Mouse (Mus musculus) lung, embryonic 16.5 days (tissue): Measurements from ENCODE around the gene Rabgef1. TPM values are rescaled to one million over a fixed set of nuclear protein-coding genes. Genes with fewer than 3 reads are reported as not detected.

Source experiments
- ATAC-seq: fragments of 200-750 bp; cut with Nextera tagmentation; 2 replicates; pipeline ENCODE4 v1.8.0; 2017; ENCODE audit warnings: low read depth, mild to moderate bottlenecking, moderate library complexity
- H3K27ac ChIP-seq: fragments of 300-500 bp; sonication (generic); 2 replicates; pipeline ENCODE4 v1.5.1; 2014; ENCODE audit warnings: mild to moderate bottlenecking, control low read depth, low read length
- H3K27me3 ChIP-seq: fragments of 300-500 bp; sonication (generic); 2 replicates; pipeline ENCODE4 v1.6.1; 2014; ENCODE audit warnings: low read depth, low read length, mixed read lengths; ENCODE audit not compliant: control insufficient read depth, insufficient read depth
- H3K36me3 ChIP-seq: fragments of 300-500 bp; sonication (generic); 2 replicates; pipeline ENCODE4 v1.6.1; 2014; ENCODE audit warnings: low read length; ENCODE audit not compliant: control insufficient read depth, insufficient read depth
- H3K4me1 ChIP-seq: fragments of 300-500 bp; sonication (generic); replicated peaks from 2 replicates; pipeline ENCODE4 v1.6.1; 2014; ENCODE audit warnings: low read length, mixed read lengths; ENCODE audit not compliant: control insufficient read depth, insufficient read depth
- H3K4me2 ChIP-seq: fragments of 300-500 bp; sonication (generic); 2 replicates; pipeline ENCODE4 v1.6.1; 2014; ENCODE audit warnings: low read depth, low read length, control low read depth
- H3K4me3 ChIP-seq: fragments of 300-500 bp; sonication (generic); 2 replicates; pipeline ENCODE4 v1.5.1; 2014; ENCODE audit warnings: mild to moderate bottlenecking, low read length, control low read depth
- H3K9ac ChIP-seq: fragments of 300-500 bp; sonication (generic); 2 replicates; pipeline ENCODE4 v1.6.1; 2014; ENCODE audit warnings: low read length, control low read depth
- H3K9me3 ChIP-seq: fragments of 300-500 bp; sonication (generic); 2 replicates; pipeline ENCODE4 v1.6.1; 2016; ENCODE audit warnings: low read length; ENCODE audit not compliant: control insufficient read depth
- WGBS: fragments of 180-500 bp; shearing (Covaris S2); extraction: QIAGEN DNeasy Blood & Tissue Kit; methylation state at CpG from one replicate; pipeline ENCODE4 v1.1.7; 2014; 5-methylcytosine and 5-hydroxymethylcytosine counted together
- polyA plus RNA-seq: library from polyadenylated mRNA; unstranded; fragments of >200 nt; fragmentation: Nextera tagmentation; extraction: Ambion mirVana; gene quantifications from 2 replicates; pipeline ENCODE4 v1.2.1, GENCODE M21; 2015

The Rabgef1 gene
- polyA plus RNA-seq, 1 experiment from 2014 or later, result 31.1 TPM

- Histone ChIP-seq H3K4me3 (no peak overlapping the region), H3K27ac (no peak overlapping the region), H3K9ac (no peak overlapping the region), H3K4me2 (no peak overlapping the region), H3K27me3 (no peaks in the 10 kb centered on the region), H3K36me3 (peaks cover 3% of the 10 kb centered on the region), H3K9me3 (no peaks in the 10 kb centered on the region), H3K4me1 (peaks cover 20% of the 10 kb centered on the region)
- ATAC-seq, result no peak
- 80% methylated on average over 9 of the region's 9 CpGs for WGBS
These were observed 12.7 kb downstream of the Rabgef1 start for GRCm38 (mm10) chr5:130184193-130184856.

- peaks cover 15% of the 10 kb centered on the region for H3K4me1 ChIP-seq
- 63% methylated on average over 6 of the region's 6 CpGs for WGBS
- H3K4me2 ChIP-seq, result no peak overlapping the region
- peaks cover 10% of the 10 kb centered on the region for H3K36me3 ChIP-seq
- no peak for ATAC-seq
- no peak overlapping the region for H3K27ac ChIP-seq
- H3K4me3 ChIP-seq, result no peak overlapping the region
- H3K9me3 ChIP-seq, result no peaks in the 10 kb centered on the region
- H3K9ac ChIP-seq, result no peak overlapping the region
- H3K27me3 ChIP-seq, result no peaks in the 10 kb centered on the region
These were observed 13.7 kb downstream of the Rabgef1 start for GRCm38 (mm10) chr5:130185312-130185711.

- H3K36me3 ChIP-seq, result peaks cover 22% of the 10 kb centered on the region
- no peaks in the 10 kb centered on the region for H3K9me3 ChIP-seq
- no peak overlapping the region for H3K9ac ChIP-seq
- H3K4me3 ChIP-seq, result no peak overlapping the region
- H3K4me2 ChIP-seq, result no peak overlapping the region
- ATAC-seq, result no peak
- H3K27me3 ChIP-seq, result no peaks in the 10 kb centered on the region
- 66% methylated on average over 7 of the region's 7 CpGs for WGBS
- no peak overlapping the region for H3K27ac ChIP-seq
- peaks cover 13% of the 10 kb centered on the region for H3K4me1 ChIP-seq
These were observed 15.8 kb downstream of the Rabgef1 start for GRCm38 (mm10) chr5:130187383-130187782.

GRCm38 (mm10) chr5:130190909-130191308, 19.3 kb downstream of the Rabgef1 start:
- no peak for ATAC-seq
- no peaks in the 10 kb centered on the region for H3K27me3 ChIP-seq
- no peak overlapping the region for H3K9ac ChIP-seq
- H3K27ac ChIP-seq, result no peak overlapping the region
- H3K4me2 ChIP-seq, result no peak overlapping the region
- WGBS, result 91% methylated on average over 6 of the region's 6 CpGs
- H3K4me3 ChIP-seq, result no peak overlapping the region
- no peaks in the 10 kb centered on the region for H3K9me3 ChIP-seq
- H3K36me3 ChIP-seq, result peaks cover 22% of the 10 kb centered on the region
- H3K4me1 ChIP-seq, result peaks cover 10% of the 10 kb centered on the region; the same call in 1 of the 2 replicates

- WGBS, result 53% methylated on average over 6 of the region's 6 CpGs
- peak overlapping the region; percentile 92 for H3K27ac ChIP-seq
- H3K4me3 ChIP-seq, result no peak overlapping the region
- no peak for ATAC-seq
- peaks cover 10% of the 10 kb centered on the region; the same call in 1 of the 2 replicates for H3K4me1 ChIP-seq
- no peak overlapping the region for H3K4me2 ChIP-seq
- H3K36me3 ChIP-seq, result peaks cover 22% of the 10 kb centered on the region
- no peaks in the 10 kb centered on the region for H3K9me3 ChIP-seq
- no peaks in the 10 kb centered on the region for H3K27me3 ChIP-seq
- no peak overlapping the region for H3K9ac ChIP-seq
These were observed 20.3 kb downstream of the Rabgef1 start for GRCm38 (mm10) chr5:130191865-130192264.

GRCm38 (mm10) chr5:130192356-130192944, 20.9 kb downstream of the Rabgef1 start:
- peak overlapping the region; percentile 92 for H3K27ac ChIP-seq
- 24% methylated on average over 2 of the region's 2 CpGs for WGBS
- H3K9me3 ChIP-seq, result no peaks in the 10 kb centered on the region
- no peaks in the 10 kb centered on the region for H3K27me3 ChIP-seq
- H3K4me1 ChIP-seq, result peaks cover 10% of the 10 kb centered on the region; the same call in 1 of the 2 replicates
- H3K4me2 ChIP-seq, result no peak overlapping the region
- peaks cover 22% of the 10 kb centered on the region for H3K36me3 ChIP-seq
- peak; percentile 92 for ATAC-seq
- no peak overlapping the region for H3K4me3 ChIP-seq
- H3K9ac ChIP-seq, result no peak overlapping the region

- no peak for ATAC-seq
- H3K9me3 ChIP-seq, result no peaks in the 10 kb centered on the region
- no peak overlapping the region for H3K4me3 ChIP-seq
- H3K27ac ChIP-seq, result no peak overlapping the region
- H3K4me2 ChIP-seq, result no peak overlapping the region
- WGBS, result 65% methylated on average over 3 of the region's 3 CpGs
- H3K36me3 ChIP-seq, result peaks cover 25% of the 10 kb centered on the region
- H3K9ac ChIP-seq, result no peak overlapping the region
- H3K27me3 ChIP-seq, result no peaks in the 10 kb centered on the region
- H3K4me1 ChIP-seq, result peaks cover 10% of the 10 kb centered on the region; the same call in 1 of the 2 replicates
These were observed 22.2 kb downstream of the Rabgef1 start for GRCm38 (mm10) chr5:130193760-130194159.

- Histone ChIP-seq H3K4me1 (peaks cover 10% of the 10 kb centered on the region; the same call in 1 of the 2 replicates), H3K9me3 (no peaks in the 10 kb centered on the region), H3K27ac (no peak overlapping the region), H3K4me3 (no peak overlapping the region), H3K9ac (no peak overlapping the region), H3K4me2 (no peak overlapping the region), H3K27me3 (no peaks in the 10 kb centered on the region), H3K36me3 (peaks cover 18% of the 10 kb centered on the region)
- WGBS, result 97% methylated on average over 1 of the region's 1 CpGs
- ATAC-seq, result no peak
These were observed 24.7 kb downstream of the Rabgef1 start for GRCm38 (mm10) chr5:130196307-130196706.

- H3K27ac ChIP-seq, result no peak overlapping the region
- peaks cover 3% of the 10 kb centered on the region; the same call in 1 of the 2 replicates for H3K4me1 ChIP-seq
- no peak overlapping the region for H3K4me3 ChIP-seq
- H3K9ac ChIP-seq, result no peak overlapping the region
- H3K27me3 ChIP-seq, result no peaks in the 10 kb centered on the region
- no peak overlapping the region for H3K4me2 ChIP-seq
- ATAC-seq, result no peak
- H3K9me3 ChIP-seq, result no peaks in the 10 kb centered on the region
- 69% methylated on average over 3 of the region's 3 CpGs for WGBS
- peaks cover 18% of the 10 kb centered on the region for H3K36me3 ChIP-seq
These were observed 25.9 kb downstream of the Rabgef1 start for GRCm38 (mm10) chr5:130197454-130197853.
